Mouse (Mus musculus): ENCODE measurements around the gene Ankrd55.
"Not testable (repeated sequence)": the region's sequence is repeated elsewhere in the genome, so short reads cannot be mapped to it uniquely, and the experiment has no call there.

Ankrd55 gene

GRCm38 (mm10) chr13:112293092-112293491 lies 4.8 kb downstream of the Ankrd55 start:
- no peak for DNase-seq (ENCODE audit: low read depth, low spot score)

- no peak for DNase-seq (ENCODE audit: low read depth, low spot score)
Observed at GRCm38 (mm10) chr13:112294446-112294845, 6.2 kb downstream of the Ankrd55 start.

DNA sequence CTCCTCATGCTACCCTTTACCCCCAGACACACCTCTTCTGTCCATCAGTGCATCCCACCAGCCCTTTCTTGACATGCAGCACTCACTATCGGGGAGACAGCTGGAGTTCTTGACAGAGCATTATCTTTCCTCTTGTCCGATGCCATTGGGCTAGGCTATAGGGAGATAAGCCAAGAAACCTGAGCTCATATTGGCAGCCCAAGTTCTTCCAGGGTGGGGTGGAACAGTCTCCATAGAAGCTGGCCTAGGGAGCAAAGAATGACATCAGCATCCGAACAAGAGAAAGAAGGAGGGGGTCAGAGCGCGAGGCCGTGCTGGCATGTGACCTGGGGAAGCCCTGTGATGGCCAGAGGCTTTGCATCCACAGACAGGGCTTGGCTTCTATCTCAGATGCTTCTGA lies 9.5 kb downstream of the Ankrd55 start:
- peak; percentile 66 for DNase-seq (ENCODE audit: low read depth, low spot score)

DNA sequence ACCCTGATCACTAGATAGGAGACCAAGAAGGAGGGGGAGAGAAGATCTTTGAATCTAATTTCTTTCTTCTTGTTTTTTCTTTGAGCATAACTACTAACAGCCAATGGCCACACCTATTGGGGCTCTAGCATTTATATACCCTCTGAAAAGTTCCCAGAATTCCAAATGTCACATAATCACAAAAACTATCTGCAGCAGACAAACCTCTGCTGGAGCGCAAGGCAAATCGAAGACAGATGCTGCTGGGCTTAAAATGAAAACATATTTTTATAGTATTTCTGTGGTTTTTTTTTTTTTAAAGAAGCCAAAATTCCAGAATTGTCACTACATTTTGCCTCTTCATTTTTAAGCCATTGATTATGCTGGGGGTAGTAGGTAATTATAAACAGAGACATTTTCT lies 15.2 kb downstream of the Ankrd55 start:
- DNase-seq (ENCODE audit: low read depth, low spot score) = no peak

DNA sequence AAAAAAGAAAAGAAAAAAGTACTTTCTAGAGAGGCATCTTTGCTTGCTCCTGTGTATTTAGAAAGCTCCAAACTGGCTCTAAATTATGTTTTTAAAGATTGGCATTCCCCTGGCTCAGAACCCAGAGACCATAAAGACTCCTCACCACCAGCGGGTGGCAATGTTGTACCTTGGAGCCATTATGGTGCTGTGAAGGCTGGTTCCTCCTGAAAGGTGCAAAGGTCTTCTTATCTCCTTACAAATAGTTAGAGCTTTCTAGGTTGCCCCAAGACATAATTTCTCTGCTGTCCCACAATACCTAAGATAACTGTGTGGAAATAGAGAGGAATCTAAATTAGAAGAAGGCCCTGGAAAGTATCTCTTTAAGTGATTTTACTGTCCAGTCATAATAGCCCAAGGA lies 20.4 kb downstream of the Ankrd55 start:
- peak; percentile 50 for DNase-seq (ENCODE audit: low read depth, low spot score)

DNA sequence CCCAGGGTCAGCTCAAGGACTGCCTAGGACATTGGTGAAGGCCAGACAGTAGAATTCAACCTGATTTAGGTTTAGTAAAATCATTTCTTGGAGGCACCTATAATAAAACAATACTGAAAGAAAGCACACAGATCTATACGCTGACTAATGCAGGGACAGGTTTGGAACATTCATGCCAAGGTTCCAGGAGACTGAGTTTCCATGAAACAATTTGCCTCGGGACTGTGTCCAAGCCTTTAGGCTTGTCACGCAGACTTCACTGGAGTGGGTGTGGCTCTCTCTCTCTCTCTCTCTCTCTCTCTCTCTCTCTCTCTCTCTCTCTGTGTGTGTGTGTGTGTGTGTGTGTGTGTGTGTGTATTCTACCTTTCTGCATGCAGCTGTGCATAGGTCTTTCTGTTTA lies 23.4 kb downstream of the Ankrd55 start:
- not testable (repeated sequence) for DNase-seq (ENCODE audit: low read depth, low spot score)

GRCm38 (mm10) chr13:112315442-112315841 lies 27.2 kb downstream of the Ankrd55 start:
- no peak for DNase-seq (ENCODE audit: low read depth, low spot score)

DNA sequence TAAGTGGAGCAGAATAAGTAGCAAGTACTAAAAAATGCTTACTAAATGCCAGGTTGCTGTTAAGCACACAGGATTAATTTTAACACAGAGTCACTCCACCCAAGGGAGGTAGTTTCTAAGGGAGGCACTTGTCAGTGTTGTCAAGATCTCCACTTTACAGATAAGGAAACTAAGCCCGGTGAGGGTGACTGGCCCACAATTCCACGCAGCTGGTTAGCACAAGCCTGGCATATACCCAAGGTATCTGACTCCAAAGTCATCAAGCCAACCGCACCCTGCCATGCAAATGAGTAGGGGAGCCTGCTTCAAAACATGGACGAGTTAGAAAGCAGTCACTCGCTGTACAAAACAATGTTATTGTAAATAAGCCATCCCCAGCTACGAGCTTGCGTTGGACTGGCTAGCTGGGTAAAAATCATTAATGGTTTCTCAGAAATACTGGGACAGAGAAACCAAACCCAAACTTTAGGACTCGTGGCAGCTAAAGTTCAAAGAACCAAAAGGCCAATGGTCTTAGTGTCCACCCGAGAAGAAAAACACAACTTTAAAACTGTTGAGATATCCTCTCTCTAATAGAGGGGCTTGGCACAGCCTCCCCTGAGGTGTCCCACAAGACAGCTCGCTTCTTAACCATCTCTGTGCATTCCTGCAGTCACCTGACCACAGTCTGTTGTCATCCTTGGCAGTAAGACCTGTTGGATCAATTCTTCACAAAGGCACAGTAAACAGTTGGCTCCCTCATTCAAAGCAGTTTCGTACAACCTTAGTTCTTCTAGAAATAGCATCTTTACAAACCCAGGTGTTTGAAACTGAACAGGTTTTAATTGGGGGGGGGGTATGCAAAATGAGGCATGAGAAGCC lies 28.6 kb downstream of the Ankrd55 start:
- no peak for DNase-seq (ENCODE audit: low read depth, low spot score)

- no peak for DNase-seq (ENCODE audit: low read depth, low spot score)
Observed at GRCm38 (mm10) chr13:112318124-112318523, 29.9 kb downstream of the Ankrd55 start.

DNA sequence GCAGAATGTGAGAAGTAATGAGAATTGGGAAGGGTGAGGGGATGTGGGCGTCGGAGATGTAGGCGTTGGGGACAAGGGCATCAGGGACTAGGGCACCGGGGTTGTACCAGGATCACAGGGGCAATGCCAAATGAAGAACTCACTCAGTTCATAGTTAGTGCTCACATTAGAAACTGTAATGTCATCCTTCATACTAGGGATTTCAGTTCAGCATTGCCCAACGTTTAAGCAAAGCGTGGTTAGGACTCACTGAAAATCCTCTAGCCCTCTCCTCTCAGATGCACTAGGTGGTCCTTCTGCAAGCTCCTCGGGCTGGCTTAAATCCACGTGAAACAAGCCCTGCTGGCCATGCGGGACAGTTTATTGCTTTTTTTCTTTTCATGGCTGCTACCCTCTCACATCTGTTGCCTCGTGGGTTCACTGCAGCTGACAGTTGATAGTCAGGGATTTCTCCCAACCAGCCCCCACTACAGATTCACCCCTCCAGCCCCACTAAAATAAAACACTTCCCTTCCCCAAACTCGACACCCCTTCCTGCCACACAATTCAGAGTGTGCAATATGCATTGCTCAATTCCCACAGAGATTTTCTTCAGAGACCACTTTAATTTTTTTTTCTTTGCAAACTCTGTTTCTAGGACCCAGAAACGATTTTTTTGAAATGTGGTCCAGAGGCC lies 35.5 kb downstream of the Ankrd55 start:
- no peak for DNase-seq (ENCODE audit: low read depth, low spot score)

GRCm38 (mm10) chr13:112325126-112325525 lies 36.9 kb downstream of the Ankrd55 start:
- DNase-seq (ENCODE audit: low read depth, low spot score) = no peak

DNA sequence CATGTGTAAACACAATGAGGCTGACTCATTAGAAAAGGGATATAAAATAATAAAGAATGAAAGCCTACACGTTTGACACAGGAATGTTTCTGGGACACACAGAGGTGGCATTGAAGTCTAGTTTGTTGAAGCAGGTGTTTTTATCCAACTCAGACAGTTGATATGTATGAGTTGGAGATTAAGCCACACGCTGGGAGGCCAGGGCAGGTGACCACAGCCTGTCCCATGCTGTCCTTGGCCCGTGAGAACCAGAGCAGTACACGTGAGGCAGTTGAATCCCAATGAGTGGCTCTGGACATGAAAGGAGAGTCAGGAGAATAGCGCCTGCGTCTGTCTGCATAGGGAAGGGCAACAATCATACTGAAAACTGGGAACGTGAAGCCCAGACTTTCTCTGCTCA lies 38.2 kb downstream of the Ankrd55 start:
- DNase-seq (ENCODE audit: low read depth, low spot score) = no peak

- no peak for DNase-seq (ENCODE audit: low read depth, low spot score)
Observed at GRCm38 (mm10) chr13:112326977-112327376, 38.7 kb downstream of the Ankrd55 start.

DNA sequence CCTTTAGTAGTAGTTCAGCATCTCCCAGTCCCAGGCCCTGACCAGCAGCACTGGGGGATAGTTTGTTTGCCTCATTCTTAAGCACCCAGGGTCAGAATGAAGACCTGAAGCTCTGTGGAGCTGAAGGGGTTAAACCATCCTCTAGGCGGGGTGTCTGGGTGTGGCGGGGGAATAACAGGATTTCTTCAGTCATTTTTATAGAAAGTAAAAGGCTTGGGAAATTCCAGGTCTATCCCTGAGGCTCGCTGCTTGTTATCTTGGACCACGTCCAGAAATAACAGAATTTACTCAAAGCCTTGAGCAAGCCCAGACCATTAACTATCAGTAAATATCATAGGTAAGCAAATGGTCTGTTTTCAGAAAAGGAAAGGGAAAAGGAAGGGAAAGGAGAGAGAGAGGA lies 39.3 kb downstream of the Ankrd55 start:
- no peak for DNase-seq (ENCODE audit: low read depth, low spot score)

DNA sequence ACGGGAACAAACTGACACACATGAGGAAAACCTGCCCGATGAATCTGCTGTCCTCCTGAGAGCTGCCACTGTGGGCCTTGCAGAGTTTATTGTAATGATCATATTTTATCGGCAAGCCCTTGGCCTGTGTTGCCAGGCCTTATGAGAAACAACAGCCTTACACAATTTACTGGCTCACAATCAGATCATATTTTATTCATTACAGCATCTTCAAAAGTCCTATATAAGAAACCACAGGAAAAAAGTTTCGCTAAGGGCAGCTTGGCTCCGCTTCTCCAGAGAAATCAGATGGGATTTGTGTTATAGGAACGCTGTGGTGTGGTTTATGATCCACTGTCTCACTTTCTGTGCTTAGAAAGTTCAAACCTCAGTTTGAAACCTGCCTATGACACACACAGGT lies 42.0 kb downstream of the Ankrd55 start:
- no peak for DNase-seq (ENCODE audit: low read depth, low spot score)

DNA sequence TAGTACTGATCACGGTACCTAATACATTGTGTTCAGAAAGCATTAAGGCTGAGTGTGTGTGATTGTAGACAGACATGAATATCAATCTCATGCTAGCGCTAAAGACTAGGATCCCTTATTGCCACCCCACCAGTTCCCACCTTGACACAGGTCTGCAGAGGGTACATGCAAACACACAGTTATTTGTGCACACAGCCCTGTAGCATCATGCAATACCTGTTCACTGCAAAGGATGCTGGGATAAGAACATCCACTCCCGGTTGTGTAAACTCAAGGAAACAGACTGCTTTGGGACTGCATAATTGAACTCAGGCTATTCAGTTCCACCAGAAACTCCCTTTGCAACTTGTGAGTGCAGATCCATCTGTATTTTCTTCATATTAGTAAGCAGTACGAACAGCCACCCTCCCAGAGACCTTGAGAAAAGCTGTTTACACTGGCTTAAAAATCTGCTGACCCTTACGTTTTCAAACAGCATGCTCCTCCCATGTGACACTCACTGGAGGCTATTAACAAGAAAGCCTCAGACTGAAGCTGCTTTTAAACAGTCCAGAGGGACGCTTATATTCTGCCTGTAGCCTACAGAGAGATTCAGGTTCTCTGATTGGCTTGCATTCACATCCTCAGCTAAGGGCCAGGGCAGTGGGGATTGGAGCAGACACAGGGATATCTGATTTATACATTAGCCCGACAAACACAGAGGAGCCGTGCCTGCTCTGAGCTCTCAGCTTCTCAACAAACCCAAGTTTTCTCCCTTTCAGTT lies 42.8 kb downstream of the Ankrd55 start:
- peak; percentile 66 for DNase-seq (ENCODE audit: low read depth, low spot score)

DNA sequence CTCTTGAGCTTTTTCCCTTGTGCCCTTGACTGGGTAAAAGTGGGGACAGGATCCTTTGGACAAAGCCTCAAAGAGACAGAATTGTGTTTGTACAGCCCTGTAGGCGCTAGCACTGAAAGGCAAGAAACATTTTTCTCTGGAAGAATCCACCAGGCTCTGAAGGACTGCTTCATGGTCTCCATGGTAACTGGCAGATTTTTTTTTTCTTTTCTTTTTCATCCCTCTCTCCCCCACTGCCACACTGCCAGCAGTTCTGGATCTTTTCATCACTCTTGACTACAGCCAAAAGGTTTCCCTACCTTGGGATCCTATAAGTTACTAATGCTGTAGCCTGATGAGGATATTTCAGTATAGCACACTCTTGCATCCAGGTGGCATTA lies 43.4 kb downstream of the Ankrd55 start:
- DNase-seq (ENCODE audit: low read depth, low spot score) = no peak

- peak; percentile 38 for DNase-seq (ENCODE audit: low read depth, low spot score)
Observed at GRCm38 (mm10) chr13:112335531-112335930, 47.3 kb downstream of the Ankrd55 start.

DNA sequence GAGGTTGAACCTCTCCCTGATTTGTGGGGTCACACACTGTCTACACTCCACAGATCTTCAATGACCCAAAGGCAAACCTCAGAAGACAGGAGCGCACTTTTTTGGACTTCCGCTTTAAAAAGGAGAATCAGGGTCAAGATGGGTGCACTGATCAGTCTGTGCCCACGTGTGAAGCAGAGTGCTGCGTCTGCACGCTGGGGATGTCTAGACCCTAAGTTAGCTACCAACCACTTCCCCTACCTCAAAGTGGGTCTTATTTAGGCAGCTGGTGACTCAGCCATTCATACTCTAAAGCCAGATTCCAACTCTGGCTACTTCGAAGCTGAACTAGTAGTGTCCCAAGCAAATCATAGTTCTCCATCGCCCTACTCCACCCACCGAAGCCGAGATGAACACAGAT lies 48.9 kb downstream of the Ankrd55 start:
- DNase-seq (ENCODE audit: low read depth, low spot score) = no peak

DNA sequence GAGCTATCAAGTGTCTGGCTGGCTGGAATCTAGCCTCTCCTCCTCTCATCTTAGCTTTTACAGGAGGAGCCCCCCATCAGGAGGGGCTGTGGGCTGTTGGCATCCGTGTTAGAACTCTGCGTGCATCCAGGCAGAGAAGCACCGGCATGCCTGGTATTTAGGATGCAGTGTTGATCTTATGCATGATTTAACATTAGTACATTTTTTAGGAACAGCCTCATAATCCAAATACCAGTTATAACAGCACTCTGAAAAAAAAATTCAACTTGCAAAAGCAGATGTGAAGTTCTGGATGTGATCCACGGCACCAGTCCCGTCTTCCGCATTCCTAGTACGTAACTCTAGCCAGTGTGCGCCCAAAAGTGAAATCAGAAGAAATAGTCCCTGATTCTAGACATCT lies 52.0 kb downstream of the Ankrd55 start:
- DNase-seq (ENCODE audit: low read depth, low spot score) = peak; percentile 81

GRCm38 (mm10) chr13:112340761-112341160 lies 52.5 kb downstream of the Ankrd55 start:
- no peak for DNase-seq (ENCODE audit: low read depth, low spot score)

GRCm38 (mm10) chr13:112342971-112343627 lies 54.8 kb downstream of the Ankrd55 start:
- no peak for DNase-seq (ENCODE audit: low read depth, low spot score)
